ENCODE assay signal across 16 mouse cellular contexts in the genomic region with DNA sequence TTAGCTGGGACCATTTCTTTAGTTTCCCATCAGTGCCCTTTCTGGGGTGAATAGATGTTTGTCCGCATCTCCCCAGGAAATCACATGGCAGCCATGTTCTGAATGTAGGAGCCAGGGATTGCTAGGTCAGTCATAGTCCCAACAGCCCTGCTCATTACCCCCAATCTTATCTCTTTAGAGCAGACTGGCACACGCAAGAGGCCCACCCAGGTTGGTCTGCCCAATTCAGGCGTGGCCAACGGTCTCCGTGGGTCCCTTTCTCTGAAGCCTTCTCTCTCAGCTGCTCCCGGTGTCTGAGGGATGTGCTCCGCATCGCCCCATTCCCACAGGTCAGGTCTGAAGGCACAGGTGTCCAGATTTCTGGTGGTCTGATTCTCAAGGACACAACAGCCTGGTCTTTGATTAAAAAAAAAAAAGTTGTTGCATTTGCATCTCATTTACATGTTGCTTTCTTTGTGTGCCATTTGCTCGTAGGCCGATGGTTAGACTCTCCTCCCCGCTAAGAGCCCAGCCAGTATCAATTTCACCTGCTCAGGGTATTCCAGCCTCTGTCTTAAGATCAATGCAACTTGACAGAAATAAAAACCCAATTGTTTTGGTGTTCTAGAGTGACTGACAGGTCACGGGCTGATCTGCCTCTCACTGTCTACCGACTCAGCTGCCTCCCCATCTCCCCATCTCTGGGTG. TPM values are rescaled to one million over a fixed set of nuclear protein-coding genes. Genes with fewer than 3 reads are reported as not detected.
DNase-seq lines count a peak whose midpoint lies in the region; ATAC-seq and TF ChIP-seq lines count a peak whose summit lies in the region.
"Had no signal": no experiment of that assay in that cellular context is flagged by ENCODE, and none has a peak within 500 bp of the region (broad histone marks: within the 10 kb centered on the region; RNA-seq: fewer than 3 reads in every experiment).

No protein-coding gene starts in this region.

- H3K27ac ChIP-seq in hindbrain, embryonic 10.5 days, result 0 out of 2 replicates have a peak overlapping the region, but pooled peaks have one; percentile 60
- H3K27ac ChIP-seq in hindbrain, embryonic 12.5 days, result no peak overlapping the region
- no peak overlapping the region for H3K27ac ChIP-seq in ES-Bruce4 (ENCODE audit: insufficient read depth, low read length)
- H3K27ac ChIP-seq in liver, postnatal 0 days (ENCODE audit: low read depth), result peak overlapping the region; percentile 92

- no peak overlapping the region for H3K4me2 ChIP-seq in hindbrain, embryonic 12.5 days (replicated peaks)
- peak overlapping the region; percentile 65 for H3K4me2 ChIP-seq in liver, postnatal 0 days (ENCODE audit: low read depth, low read length)

- H3K4me3 ChIP-seq in hindbrain, embryonic 10.5 days, result no peak overlapping the region
- H3K4me3 ChIP-seq in hindbrain, embryonic 12.5 days, result no peak overlapping the region
- H3K4me3 ChIP-seq in ES-Bruce4 (ENCODE audit: low read depth, low read length), result peak overlapping the region; percentile 64
- peak overlapping the region; percentile 40 for H3K4me3 ChIP-seq in liver, postnatal 0 days (ENCODE audit: low read depth, low read length)

- TF ChIP-seq EP300 in ES-Bruce4 (IDR thresholded peaks at IDR 0.05; ENCODE audit: insufficient read depth, low read depth, low read length), result no peak
- TF ChIP-seq EP300 in liver, postnatal 0 days (IDR thresholded peaks at IDR 0.05; ENCODE audit: low read depth), result peak; percentile 93

- no peak overlapping the region for H3K9ac ChIP-seq in hindbrain, embryonic 12.5 days
- H3K9ac ChIP-seq in ES-Bruce4 (ENCODE audit: low read depth, poor library complexity, severe bottlenecking), result no peak overlapping the region
- peak overlapping the region; percentile 64 for H3K9ac ChIP-seq in liver, postnatal 0 days (replicated peaks)

- no peak for TF ChIP-seq POLR2A in ES-Bruce4 (IDR thresholded peaks at IDR 0.05; ENCODE audit: insufficient read depth, low read length)

- no peak for DNase-seq in hindbrain, embryonic 10.5 days (ENCODE audit: low spot score)
- DNase-seq in liver, postnatal 0 days, result peak; percentile 78
- DNase-seq in right cerebral cortex, adult 2 months (ENCODE audit: low spot score in 2 of 2), result no peak
- no peak for DNase-seq in adrenal gland, postnatal 36 days
- no peak for DNase-seq in adrenal gland, postnatal 14 days
- DNase-seq: kidney, adult 18-20 months; lung, postnatal 14 days; retina, postnatal 1 day; thymus, postnatal 4 days had no signal

- 86% methylated on average over 13 of the region's 13 CpGs for WGBS in hindbrain, embryonic 10.5 days
- 77% methylated on average over 13 of the region's 13 CpGs for WGBS in hindbrain, embryonic 12.5 days
- 57% methylated on average over 13 of the region's 13 CpGs for WGBS in liver, postnatal 0 days (ENCODE audit: insufficient replicate concordance)

- H3K4me1 ChIP-seq in hindbrain, embryonic 10.5 days (replicated peaks), result peaks cover 28% of the 10 kb centered on the region
- peaks cover 4% of the 10 kb centered on the region; the same call in 1 of the 2 replicates for H3K4me1 ChIP-seq in hindbrain, embryonic 12.5 days
- H3K4me1 ChIP-seq in ES-Bruce4 (ENCODE audit: control insufficient read depth, insufficient read depth, low read length), result peaks cover 9% of the 10 kb centered on the region
- H3K4me1 ChIP-seq in liver, postnatal 0 days (ENCODE audit: insufficient read depth), result peaks cover 34% of the 10 kb centered on the region

- TF ChIP-seq CTCF in ES-Bruce4 (IDR thresholded peaks at IDR 0.05; ENCODE audit: low read depth, low read length), result no peak
- no peak for TF ChIP-seq CTCF in liver, postnatal 0 days (IDR thresholded peaks at IDR 0.05; ENCODE audit: low read depth)

- no peaks in the 10 kb centered on the region for H3K9me3 ChIP-seq in hindbrain, embryonic 10.5 days
- H3K9me3 ChIP-seq in hindbrain, embryonic 12.5 days (replicated peaks), result no peaks in the 10 kb centered on the region
- H3K9me3 ChIP-seq in ES-Bruce4 (replicated peaks; ENCODE audit: control insufficient read depth, insufficient read depth, low read length, poor library complexity, severe bottlenecking), result no peaks in the 10 kb centered on the region
- no peaks in the 10 kb centered on the region for H3K9me3 ChIP-seq in liver, postnatal 0 days (ENCODE audit: low read length)

- ATAC-seq in hindbrain, embryonic 12.5 days (ENCODE audit: low FRiP score), result no peak
- peak; percentile 69 for ATAC-seq in erythroblast, adult 5-6 weeks (replicated peaks; ENCODE audit: low FRiP score, poor library complexity, severe bottlenecking)
- peak; percentile 90 for ATAC-seq in liver, postnatal 0 days

- H3K27me3 ChIP-seq in hindbrain, embryonic 10.5 days (ENCODE audit: insufficient read depth, poor library complexity, severe bottlenecking), result no peaks in the 10 kb centered on the region
- H3K27me3 ChIP-seq in hindbrain, embryonic 12.5 days, result no peaks in the 10 kb centered on the region
- no peaks in the 10 kb centered on the region for H3K27me3 ChIP-seq in ES-Bruce4 (ENCODE audit: control insufficient read depth, insufficient read depth, low read length, poor library complexity, severe bottlenecking)
- no peaks in the 10 kb centered on the region for H3K27me3 ChIP-seq in liver, postnatal 0 days (ENCODE audit: insufficient read depth, low read length)

- no peaks in the 10 kb centered on the region for H3K36me3 ChIP-seq in hindbrain, embryonic 10.5 days
- H3K36me3 ChIP-seq in hindbrain, embryonic 12.5 days, result no peaks in the 10 kb centered on the region
- no peaks in the 10 kb centered on the region for H3K36me3 ChIP-seq in ES-Bruce4 (ENCODE audit: control insufficient read depth, insufficient read depth, low read length, poor library complexity, severe bottlenecking)
- H3K36me3 ChIP-seq in liver, postnatal 0 days (replicated peaks; ENCODE audit: insufficient read depth, low read length), result peaks cover 4% of the 10 kb centered on the region; the same call in 1 of the 2 replicates

RNA-seq across cellular contexts. Expression of a gene that starts 0.5 kb away (rescaled TPM):
- polyA plus RNA-seq in hindbrain, embryonic 10.5 days (2016; fragmentation: Nextera tagmentation; extraction: Ambion mirVana), result 0.26 and 0.96 TPM in 2 replicates
- 1.9 and 2.5 TPM in 2 replicates for polyA plus RNA-seq in hindbrain, embryonic 12.5 days (2016; fragmentation: Nextera tagmentation; extraction: Ambion mirVana)
- 1.5 and 2.6 TPM in 2 replicates for polyA plus RNA-seq in ES-Bruce4 (2011; ENCODE audit: insufficient read depth, insufficient read length, low read depth, missing spikeins)
- 503 and 549 TPM in 2 replicates for total RNA-seq in erythroblast, adult 5-6 weeks (2015; ENCODE audit: low replicate concordance)
- 671 and 837 TPM in 2 replicates for total RNA-seq in erythroblast, adult 5-6 weeks (2017; ENCODE audit: low replicate concordance)
- polyA plus RNA-seq in liver, postnatal 0 days (2015; fragmentation: Nextera tagmentation; extraction: Ambion mirVana), result 61.1 and 65.2 TPM in 2 replicates
- not detected for total RNA-seq in adrenal gland, postnatal 36 days (2021)
- total RNA-seq in adrenal gland, postnatal 14 days (2021), result 1.9 and 4.6 TPM in 2 replicates
- total RNA-seq: adrenal gland, adult 18-20 months; heart, adult 8-10 months; left cerebral cortex, postnatal 36 days had no signal
- polyA plus RNA-seq: frontal cortex, adult 2 months had no signal

RNA-seq across cellular contexts. Expression of a gene that starts 3.9 kb away (rescaled TPM):
- 0.07 and 0.56 TPM in 2 replicates for polyA plus RNA-seq in hindbrain, embryonic 10.5 days (2016; fragmentation: Nextera tagmentation; extraction: Ambion mirVana)
- 0.26 and 0.49 TPM in 2 replicates for polyA plus RNA-seq in hindbrain, embryonic 12.5 days (2016; fragmentation: Nextera tagmentation; extraction: Ambion mirVana)
- 0.90 and 1.4 TPM in 2 replicates for polyA plus RNA-seq in ES-Bruce4 (2011; ENCODE audit: insufficient read depth, insufficient read length, low read depth, missing spikeins)
- 56.8 and 60.7 TPM in 2 replicates for total RNA-seq in erythroblast, adult 5-6 weeks (2015; ENCODE audit: low replicate concordance)
- total RNA-seq in erythroblast, adult 5-6 weeks (2017; ENCODE audit: low replicate concordance), result 32.9 and 47.0 TPM in 2 replicates
- polyA plus RNA-seq in liver, postnatal 0 days (2015; fragmentation: Nextera tagmentation; extraction: Ambion mirVana), result 0.68 and 0.92 TPM in 2 replicates
- total RNA-seq in adrenal gland, postnatal 36 days (2021), result not detected
- 0.11 and 0.56 TPM in 2 replicates for total RNA-seq in adrenal gland, postnatal 14 days (2021)
- total RNA-seq: heart, adult 8-10 months had no signal

RNA-seq across cellular contexts. Expression of a gene that starts 18.1 kb away (rescaled TPM):
- polyA plus RNA-seq in hindbrain, embryonic 10.5 days (2016; fragmentation: Nextera tagmentation; extraction: Ambion mirVana), result 0.98 and 1.4 TPM in 2 replicates
- polyA plus RNA-seq in hindbrain, embryonic 12.5 days (2016; fragmentation: Nextera tagmentation; extraction: Ambion mirVana), result 2.1 and 5.3 TPM in 2 replicates
- 4.7 and 5.8 TPM in 2 replicates for polyA plus RNA-seq in ES-Bruce4 (2011; ENCODE audit: insufficient read depth, insufficient read length, low read depth, missing spikeins)
- total RNA-seq in erythroblast, adult 5-6 weeks (2015; ENCODE audit: low replicate concordance), result not detected in 2 replicates
- not detected in 2 replicates for total RNA-seq in erythroblast, adult 5-6 weeks (2017; ENCODE audit: low replicate concordance)
- 0.25 and 3.6 TPM in 2 replicates for polyA plus RNA-seq in liver, postnatal 0 days (2015; fragmentation: Nextera tagmentation; extraction: Ambion mirVana)
- 1 to 10 TPM; 1.3 to 1.9 TPM for total RNA-seq in adrenal gland, postnatal 36 days (2021)
- total RNA-seq in adrenal gland, postnatal 14 days (2021), result 2.3 and 3.0 TPM in 2 replicates
- total RNA-seq: left cerebral cortex, postnatal 36 days had no signal

RNA-seq across cellular contexts. Expression of a gene that starts 41.0 kb away (rescaled TPM):
- 81.8 and 99.4 TPM in 2 replicates for polyA plus RNA-seq in hindbrain, embryonic 10.5 days (2016; fragmentation: Nextera tagmentation; extraction: Ambion mirVana)
- polyA plus RNA-seq in hindbrain, embryonic 12.5 days (2016; fragmentation: Nextera tagmentation; extraction: Ambion mirVana), result 52.4 and 61.5 TPM in 2 replicates
- 76.1 and 87.3 TPM in 2 replicates for polyA plus RNA-seq in ES-Bruce4 (2011; ENCODE audit: insufficient read depth, insufficient read length, low read depth, missing spikeins)
- 28.2 and 32.1 TPM in 2 replicates for total RNA-seq in erythroblast, adult 5-6 weeks (2015; ENCODE audit: low replicate concordance)
- 31.6 and 34.2 TPM in 2 replicates for total RNA-seq in erythroblast, adult 5-6 weeks (2017; ENCODE audit: low replicate concordance)
- polyA plus RNA-seq in liver, postnatal 0 days (2015; fragmentation: Nextera tagmentation; extraction: Ambion mirVana), result 29.7 and 30.1 TPM in 2 replicates
- total RNA-seq in adrenal gland, postnatal 36 days (2021), result 10 to 100 TPM; 14.0 to 23.8 TPM
- 18.7 and 22.9 TPM in 2 replicates for total RNA-seq in adrenal gland, postnatal 14 days (2021)

RNA-seq across cellular contexts. Expression of a gene that starts 41.1 kb away (rescaled TPM):
- polyA plus RNA-seq in hindbrain, embryonic 10.5 days (2016; fragmentation: Nextera tagmentation; extraction: Ambion mirVana), result 19.2 and 19.5 TPM in 2 replicates
- polyA plus RNA-seq in hindbrain, embryonic 12.5 days (2016; fragmentation: Nextera tagmentation; extraction: Ambion mirVana), result 16.7 and 18.6 TPM in 2 replicates
- 47.2 and 60.1 TPM in 2 replicates for polyA plus RNA-seq in ES-Bruce4 (2011; ENCODE audit: insufficient read depth, insufficient read length, low read depth, missing spikeins)
- total RNA-seq in erythroblast, adult 5-6 weeks (2015; ENCODE audit: low replicate concordance), result 44.0 and 47.2 TPM in 2 replicates
- 30.6 and 42.7 TPM in 2 replicates for total RNA-seq in erythroblast, adult 5-6 weeks (2017; ENCODE audit: low replicate concordance)
- 3.2 and 3.7 TPM in 2 replicates for polyA plus RNA-seq in liver, postnatal 0 days (2015; fragmentation: Nextera tagmentation; extraction: Ambion mirVana)
- total RNA-seq in adrenal gland, postnatal 36 days (2021), result 10 to 100 TPM; 31.0 to 39.9 TPM
- 33.1 and 35.8 TPM in 2 replicates for total RNA-seq in adrenal gland, postnatal 14 days (2021)

Comparison
In these comparisons a context has a peak if more than half of its experiments do, and no peak if none do; other contexts are left out.
1. H3K27ac ChIP-seq: peak in hindbrain, embryonic 10.5 days (single experiment) and liver, postnatal 0 days (single experiment); none in hindbrain, embryonic 12.5 days (single experiment) and ES-Bruce4 (single experiment).
2. H3K4me3 ChIP-seq: peak in ES-Bruce4 (single experiment) and liver, postnatal 0 days (single experiment); none in hindbrain, embryonic 10.5 days (single experiment) and hindbrain, embryonic 12.5 days (single experiment).
3. RNA of a gene that starts 0.5 kb away (polyA plus RNA-seq): 61.1 to 65.2 TPM in liver, postnatal 0 days; 1.9 to 2.5 TPM in hindbrain, embryonic 12.5 days, 1.5 to 2.6 TPM in ES-Bruce4 and 0.26 to 0.96 TPM in hindbrain, embryonic 10.5 days; every median in the first group is over 10 times any median in the second.